Mouse (Mus musculus): ENCODE data around the gene 4931440F15Rik.
"Not testable (repeated sequence)": the region's sequence is repeated elsewhere in the genome, so short reads cannot be mapped to it uniquely, and the experiment has no call there.

The 4931440F15Rik gene

GRCm38 (mm10) chr11:29825271-29825718, at the start of gene 4931440F15Rik:
4931440F15Rik (minus strand) TSS chr11:29825668.
- DNase-seq, result not testable (repeated sequence)

DNA sequence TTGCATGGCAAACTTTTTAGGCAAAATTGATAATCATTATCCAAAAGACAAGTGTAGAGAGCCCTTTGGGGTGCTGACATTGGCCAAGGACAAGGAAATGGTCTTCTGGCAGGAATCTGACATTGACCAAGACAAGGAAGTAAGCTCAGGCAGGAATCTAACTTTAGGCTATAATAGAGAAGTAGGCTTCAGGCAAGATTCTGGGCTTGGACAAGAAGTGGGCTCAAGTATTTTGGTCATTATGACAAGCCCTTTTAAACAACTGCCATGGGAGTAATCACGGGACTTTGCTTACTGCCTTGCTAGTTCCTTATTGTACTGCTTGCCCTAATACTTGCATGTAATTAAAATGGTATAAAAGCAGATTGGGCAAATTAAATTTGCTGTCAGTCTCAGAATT, 49.3 kb upstream of the 4931440F15Rik start:
- not testable (repeated sequence) for DNase-seq

GRCm38 (mm10) chr11:29870174-29870573, 44.7 kb upstream of the 4931440F15Rik start:
- DNase-seq, result no peak

DNA sequence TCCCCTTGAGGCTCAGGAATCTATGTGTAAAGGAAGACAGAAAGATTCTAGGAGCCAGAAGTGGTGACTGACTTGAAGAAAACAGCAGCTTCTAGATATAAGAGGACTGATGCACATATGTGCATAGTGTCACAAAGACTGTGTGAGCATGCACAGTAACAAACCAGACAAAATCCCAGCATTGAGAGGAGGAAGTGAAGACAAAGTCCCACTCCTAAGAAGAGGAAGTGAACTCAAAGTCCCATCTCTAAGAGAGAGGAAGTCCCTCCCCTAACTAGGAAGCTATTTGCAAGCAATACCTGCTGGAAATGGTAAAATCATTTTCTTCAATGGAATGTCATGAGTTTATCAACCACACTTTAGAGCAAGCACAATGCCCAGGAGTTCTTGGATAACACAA, 38.8 kb upstream of the 4931440F15Rik start:
- no peak for DNase-seq

DNA sequence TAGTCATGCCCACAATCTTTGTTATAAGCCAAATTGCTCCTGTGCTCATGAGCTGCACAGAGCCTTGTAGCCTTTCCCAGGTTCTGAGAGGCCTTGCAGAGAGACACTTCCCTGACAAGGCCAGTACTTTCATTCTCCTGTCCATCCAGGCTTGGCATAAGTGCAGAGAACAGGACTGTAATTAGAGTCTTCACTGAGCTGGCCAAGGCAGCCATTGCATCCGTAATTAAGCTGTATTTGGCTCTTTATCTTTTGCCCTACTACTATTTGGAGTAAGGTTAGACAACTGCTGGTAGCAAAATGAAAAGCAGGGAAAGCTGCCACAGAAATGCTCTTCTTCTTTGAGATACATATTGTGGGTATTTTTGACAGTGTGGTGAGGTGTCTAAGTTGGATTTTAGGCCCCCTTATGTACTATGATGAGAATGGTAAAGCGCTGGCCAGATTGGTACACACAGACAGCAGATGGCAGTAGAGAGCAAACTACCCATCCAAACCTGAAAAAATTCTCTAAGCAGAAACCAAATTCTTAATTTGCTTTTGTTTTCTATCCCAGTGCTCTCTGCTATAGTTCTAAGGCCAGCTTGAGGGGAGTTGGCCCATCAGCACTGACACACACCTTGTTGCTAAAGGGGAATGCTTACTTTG, 36.4 kb upstream of the 4931440F15Rik start:
- peak; percentile 45 for DNase-seq

- DNase-seq, result no peak
Observed at GRCm38 (mm10) chr11:29861040-29861439, 35.6 kb upstream of the 4931440F15Rik start.

DNA sequence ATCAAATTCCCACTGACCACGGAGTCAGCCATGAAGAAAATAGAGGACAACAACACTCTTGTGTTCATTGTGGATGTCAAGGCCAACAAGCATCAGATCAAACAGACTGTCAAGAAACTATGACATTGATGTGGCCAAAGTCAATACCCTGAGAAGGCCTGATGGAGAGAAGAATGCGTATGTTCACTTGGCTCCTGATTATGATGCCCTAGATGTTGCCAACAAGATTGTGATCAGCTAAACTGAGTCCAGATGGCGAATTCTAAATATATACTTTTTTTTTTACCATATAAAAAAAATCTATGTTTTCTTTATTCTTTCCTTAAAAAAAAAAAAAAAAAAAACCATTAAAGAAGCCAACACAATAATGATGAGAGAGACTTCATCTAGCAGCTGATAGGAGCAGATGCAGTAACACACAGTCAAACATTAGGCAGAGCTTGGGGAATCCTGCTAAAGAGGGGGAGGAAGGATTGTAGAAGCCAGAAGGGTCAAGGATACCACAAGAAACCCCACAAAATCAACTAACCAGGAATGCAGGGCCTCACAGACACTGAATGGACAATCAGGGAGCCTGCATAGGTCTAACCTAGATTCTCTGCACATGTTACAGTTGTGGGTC, 15.2 kb upstream of the 4931440F15Rik start:
- no peak for DNase-seq

GRCm38 (mm10) chr11:29839781-29840180, 14.3 kb upstream of the 4931440F15Rik start:
- DNase-seq, result no peak

GRCm38 (mm10) chr11:29837066-29837465, 11.6 kb upstream of the 4931440F15Rik start:
- DNase-seq, result no peak

GRCm38 (mm10) chr11:29827729-29828128, 2.3 kb upstream of the 4931440F15Rik start:
- DNase-seq, result no peak

GRCm38 (mm10) chr11:29826001-29826400, 533 bp upstream of the 4931440F15Rik start:
- DNase-seq, result no peak

- peak; percentile 28 for DNase-seq
Observed at GRCm38 (mm10) chr11:29824474-29825270, 796 bp downstream of the 4931440F15Rik start.

DNA sequence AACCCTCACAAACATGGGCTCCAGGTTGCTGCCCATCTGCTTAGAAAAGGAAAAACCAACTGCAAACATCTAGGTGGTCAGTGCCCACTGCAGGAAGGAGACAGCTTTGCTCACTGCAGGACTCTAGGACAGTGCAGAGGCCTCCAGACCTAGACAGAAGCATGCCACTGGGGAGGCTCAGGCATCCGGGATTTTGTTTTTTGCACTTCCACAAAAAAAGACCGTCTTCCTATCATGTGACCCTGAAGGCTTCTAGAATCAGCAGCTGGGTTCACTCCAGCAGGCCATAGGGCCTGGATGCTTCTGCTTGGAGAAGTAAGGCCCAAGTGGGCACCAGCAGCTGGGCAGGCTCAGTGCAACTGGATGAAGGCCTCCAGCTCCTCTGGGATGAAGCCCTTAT, 2.3 kb downstream of the 4931440F15Rik start:
- no peak for DNase-seq

DNA sequence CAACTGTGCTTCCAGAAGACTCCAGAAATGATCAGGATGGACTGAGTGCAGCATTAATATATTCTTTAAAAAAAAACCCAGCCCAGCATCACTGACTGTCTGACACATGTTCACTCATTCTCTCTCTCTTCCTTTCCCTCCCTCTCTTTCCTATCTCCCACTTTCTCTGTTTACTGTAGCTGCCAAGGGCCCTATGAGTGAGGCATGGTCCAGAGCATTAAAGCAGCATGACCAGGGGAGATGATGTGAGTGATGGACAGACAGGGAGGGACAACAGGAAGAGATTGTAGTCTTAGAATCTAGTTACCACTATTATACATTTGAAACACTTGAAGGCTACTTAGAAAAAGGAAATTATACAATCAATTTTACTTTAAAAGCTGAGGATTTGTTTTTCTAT, 9.8 kb downstream of the 4931440F15Rik start:
- no peak for DNase-seq

- DNase-seq, result no peak
Observed at GRCm38 (mm10) chr11:29815261-29815660, 10.2 kb downstream of the 4931440F15Rik start.

DNA sequence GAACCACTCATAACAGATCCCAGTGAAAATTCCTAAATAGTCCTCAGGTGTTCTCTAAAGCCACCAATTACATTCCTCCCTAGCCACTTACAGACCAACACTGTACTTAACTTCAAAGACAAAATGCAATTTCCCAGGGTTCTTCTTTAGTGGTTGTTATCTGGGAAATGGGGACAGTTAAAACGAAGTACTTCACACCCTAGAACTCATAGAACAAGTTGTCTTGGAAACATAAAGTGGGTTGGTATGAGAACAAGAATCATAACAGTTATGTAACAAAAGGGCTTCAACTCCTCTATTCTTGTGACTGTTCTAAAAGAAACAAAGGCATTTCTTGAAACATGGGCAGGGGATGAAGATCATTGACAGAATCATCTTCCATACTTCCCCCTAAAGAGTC, 12.2 kb downstream of the 4931440F15Rik start:
- no peak for DNase-seq

GRCm38 (mm10) chr11:29812475-29812874, 13.0 kb downstream of the 4931440F15Rik start:
- DNase-seq, result no peak

DNA sequence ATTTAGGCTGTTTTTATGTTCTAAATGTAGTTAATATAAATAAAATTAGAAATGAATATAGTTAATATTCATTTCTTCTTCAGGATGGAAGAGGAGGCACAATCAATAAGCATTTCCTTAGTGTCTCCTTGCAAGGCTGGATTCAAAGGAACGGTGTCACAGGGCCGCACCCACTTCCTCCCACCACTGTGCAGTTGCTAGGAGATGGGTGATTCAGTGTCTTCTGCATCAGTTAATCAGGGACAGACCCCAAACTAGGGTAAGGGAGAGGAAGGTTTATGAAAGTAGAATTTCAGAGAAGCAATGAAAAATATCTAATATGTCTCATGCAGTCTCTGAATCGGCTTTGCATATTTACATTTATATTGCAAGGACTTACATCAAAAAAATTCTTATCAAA, 15.1 kb downstream of the 4931440F15Rik start:
- DNase-seq, result no peak

- DNase-seq, result no peak
Observed at GRCm38 (mm10) chr11:29808981-29809589, 16.4 kb downstream of the 4931440F15Rik start.

DNA sequence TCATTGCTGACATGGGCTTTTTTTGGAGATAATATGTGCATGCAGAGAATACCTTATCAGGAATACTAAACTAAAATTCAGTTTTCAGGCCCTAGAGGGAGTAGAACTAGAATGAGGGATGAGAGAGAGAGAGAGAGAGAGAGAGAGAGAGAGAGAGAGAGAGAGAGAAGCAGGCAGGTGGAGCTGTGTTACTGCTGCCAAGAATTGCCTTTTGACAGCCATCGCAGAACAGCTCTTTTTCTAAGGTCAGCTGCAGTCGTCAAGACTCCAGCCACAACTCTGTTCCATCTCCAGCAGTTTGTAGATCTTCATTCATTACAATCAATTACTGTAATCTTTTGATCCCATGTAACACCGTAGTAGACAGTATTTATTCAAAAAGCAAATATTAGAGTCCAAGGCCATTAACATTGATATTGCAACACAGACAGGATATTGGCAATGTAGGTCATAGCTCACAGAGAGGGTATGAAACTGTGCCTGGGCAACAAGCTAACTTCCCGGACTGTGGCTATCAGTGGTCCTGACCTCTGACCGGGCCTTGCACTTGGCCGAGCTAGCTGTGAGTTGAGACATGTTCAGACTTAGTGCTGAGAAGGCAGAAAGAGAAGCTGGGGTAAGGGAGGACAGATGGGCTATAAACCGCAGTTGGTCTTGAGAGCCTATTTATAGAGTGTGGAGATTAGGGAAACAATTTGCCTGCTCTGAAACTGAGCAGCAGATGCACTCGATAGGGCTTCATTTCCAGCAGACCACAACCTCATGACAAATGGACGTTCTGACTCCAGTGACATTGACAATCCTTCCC, 17.1 kb downstream of the 4931440F15Rik start:
- DNase-seq, result peak; percentile 35

DNA sequence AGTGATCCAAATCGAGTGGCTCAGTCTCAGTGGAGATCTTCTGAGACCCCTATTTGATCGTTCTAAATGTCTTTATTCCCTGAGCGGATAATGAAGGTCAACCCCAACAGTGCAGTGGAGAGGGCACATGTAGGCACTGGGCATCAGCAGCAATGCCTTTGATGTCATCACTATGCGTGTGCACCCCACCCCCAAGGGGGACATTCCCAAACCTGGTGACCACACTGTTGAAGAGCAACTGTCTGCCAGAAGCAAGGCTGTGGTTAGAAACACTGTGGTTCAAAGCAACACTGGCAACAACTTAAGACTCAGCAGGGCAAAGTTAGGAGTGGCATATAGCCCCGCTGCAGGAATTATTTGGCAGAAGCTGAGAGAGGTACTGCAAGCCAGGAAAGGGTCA, 18.1 kb downstream of the 4931440F15Rik start:
- DNase-seq, result no peak
